Mouse (Mus musculus) hindbrain, embryonic 14.5 days (tissue): ENCODE results near the gene Mettl1. TPM values are rescaled to one million over a fixed set of nuclear protein-coding genes. Genes with fewer than 3 reads are reported as not detected.

ENCODE experiments used
- ATAC-seq: fragments of 200-750 bp; cut with Nextera tagmentation; 2 replicates; pipeline ENCODE4 v1.8.0; 2017; ENCODE audit warnings: moderate number of reproducible peaks, mild to moderate bottlenecking, moderate TSS enrichment, moderate library complexity; ENCODE audit not compliant: low FRiP score
- DNase-seq: peaks from one replicate; pipeline ENCODE4 v3.0.0-alpha.2; 2015; ENCODE audit warnings: low spot score
- H3K27ac ChIP-seq: fragments of 300-500 bp; sonication (generic); 2 replicates; pipeline ENCODE4 v1.5.1; 2014; ENCODE audit warnings: mild to moderate bottlenecking, moderate library complexity
- H3K27me3 ChIP-seq: fragments of 300-500 bp; sonication (generic); 2 replicates; pipeline ENCODE4 v1.6.1; 2014; ENCODE audit warnings: mild to moderate bottlenecking, low read length, mixed read lengths; ENCODE audit not compliant: control insufficient read depth, insufficient read depth
- H3K36me3 ChIP-seq: fragments of 300-500 bp; sonication (generic); replicated peaks from 2 replicates; pipeline ENCODE4 v1.6.1; 2014; ENCODE audit not compliant: control insufficient read depth, insufficient read depth
- H3K4me1 ChIP-seq: fragments of 300-500 bp; sonication (generic); replicated peaks from 2 replicates; pipeline ENCODE4 v1.6.1; 2014; ENCODE audit warnings: antibody characterized with exemption, low read length, mixed read lengths; ENCODE audit not compliant: control insufficient read depth, insufficient read depth
- H3K4me2 ChIP-seq: fragments of 300-500 bp; sonication (generic); replicated peaks from 2 replicates; pipeline ENCODE4 v1.6.1; 2014; ENCODE audit warnings: mild to moderate bottlenecking, moderate library complexity
- H3K4me3 ChIP-seq: fragments of 300-500 bp; sonication (generic); replicated peaks from 2 replicates; pipeline ENCODE4 v1.5.1; 2014; ENCODE audit warnings: mild to moderate bottlenecking, low read length
- H3K9ac ChIP-seq: fragments of 300-500 bp; sonication (generic); 2 replicates; pipeline ENCODE4 v1.6.1; 2014
- H3K9me3 ChIP-seq: fragments of 300-500 bp; sonication (generic); 2 replicates; pipeline ENCODE4 v1.6.1; 2016; ENCODE audit warnings: low read length; ENCODE audit not compliant: control insufficient read depth
- WGBS: fragments of 180-500 bp; shearing (Covaris S2); extraction: QIAGEN DNeasy Blood & Tissue Kit; methylation state at CpG from one replicate; pipeline ENCODE4 v1.1.7; 2014; 5-methylcytosine and 5-hydroxymethylcytosine counted together
- polyA plus RNA-seq: library from polyadenylated mRNA; unstranded; fragments of >200 nt; fragmentation: Nextera tagmentation; extraction: Ambion mirVana; gene quantifications from 2 replicates; pipeline ENCODE4 v1.2.1, GENCODE M21; 2014

Mettl1 gene
- polyA plus RNA-seq: 19.5 and 22.1 TPM in 2 replicates

- under 1% methylated on average over 28 of the region's 28 CpGs for WGBS
- Histone ChIP-seq H3K36me3 (peaks cover 6% of the 10 kb centered on the region; the same call in 1 of the 2 replicates), H3K4me3 (peak within 1 kb of the TSS; percentile 63), H3K9me3 (no peaks in the 10 kb centered on the region), H3K27me3 (peaks cover 11% of the 10 kb centered on the region; the same call in 1 of the 2 replicates), H3K27ac (peak within 1 kb of the TSS; percentile 4; the same call in 1 of the 2 replicates), H3K4me2 (peak within 1 kb of the TSS; percentile 98), H3K4me1 (peaks cover 6% of the 10 kb centered on the region), H3K9ac (peak within 1 kb of the TSS; percentile 82)
- ATAC-seq: peak; percentile 74
- DNase-seq: no peak
These were observed at the start of gene Mettl1, which contains the start of gene Eef1akmt3 for GRCm38 (mm10) chr10:127041274-127041766. Gene Mettl1, plus strand, starts transcription at chr10:127041414. Gene Eef1akmt3, minus strand, starts transcription at chr10:127041513.

- Histone ChIP-seq H3K27me3 (no peaks in the 10 kb centered on the region), H3K4me3 (no peak overlapping the region), H3K9ac (no peak overlapping the region), H3K4me2 (no peak overlapping the region), H3K36me3 (peaks cover 45% of the 10 kb centered on the region), H3K4me1 (peaks cover 20% of the 10 kb centered on the region), H3K9me3 (no peaks in the 10 kb centered on the region), H3K27ac (no peak overlapping the region)
- 61% methylated on average over 3 of the region's 3 CpGs for WGBS
- ATAC-seq: no peak
- no peak for DNase-seq
These were observed 49.5 kb upstream of the Mettl1 start for GRCm38 (mm10) chr10:126991676-126992075.

GRCm38 (mm10) chr10:126993621-126994020 is 47.6 kb upstream of the Mettl1 start:
- Histone ChIP-seq H3K9ac (no peak overlapping the region), H3K27me3 (no peaks in the 10 kb centered on the region), H3K4me1 (0 out of 2 replicates have a peak, but pooled peaks cover 1% of the 10 kb centered on the region), H3K4me2 (no peak overlapping the region), H3K36me3 (peaks cover 61% of the 10 kb centered on the region), H3K9me3 (no peaks in the 10 kb centered on the region), H3K4me3 (no peak overlapping the region), H3K27ac (no peak overlapping the region)
- no peak for DNase-seq
- ATAC-seq: no peak
- 87% methylated on average over 3 of the region's 3 CpGs for WGBS

- Histone ChIP-seq H3K9me3 (no peaks in the 10 kb centered on the region), H3K4me3 (no peak overlapping the region), H3K9ac (no peak overlapping the region), H3K36me3 (peaks cover 69% of the 10 kb centered on the region), H3K27me3 (no peaks in the 10 kb centered on the region), H3K4me1 (no peaks in the 10 kb centered on the region), H3K4me2 (no peak overlapping the region), H3K27ac (no peak overlapping the region)
- DNase-seq (no peak), ATAC-seq (no peak)
- WGBS: 86% methylated on average over 13 of the region's 13 CpGs
These were observed 43.7 kb upstream of the Mettl1 start for GRCm38 (mm10) chr10:126997340-126998113.

GRCm38 (mm10) chr10:127000529-127000928 is 40.7 kb upstream of the Mettl1 start, which contains the start of gene Avil:
Gene Avil, plus strand, starts transcription at chr10:127000709.
- H3K9me3 ChIP-seq: no peaks in the 10 kb centered on the region
- H3K36me3 ChIP-seq: peaks cover 39% of the 10 kb centered on the region
- DNase-seq (no peak), ATAC-seq (no peak)
- 90% methylated on average over 5 of the region's 5 CpGs for WGBS
- H3K9ac ChIP-seq: no peak within 1 kb of the TSS
- H3K4me2 ChIP-seq: no peak within 1 kb of the TSS
- H3K4me3 ChIP-seq: no peak within 1 kb of the TSS
- H3K27ac ChIP-seq: no peak within 1 kb of the TSS
- H3K4me1 ChIP-seq: no peaks in the 10 kb centered on the region
- no peaks in the 10 kb centered on the region for H3K27me3 ChIP-seq

GRCm38 (mm10) chr10:127001297-127001696 is 39.9 kb upstream of the Mettl1 start:
- H3K36me3 ChIP-seq: peaks cover 33% of the 10 kb centered on the region
- no peaks in the 10 kb centered on the region for H3K9me3 ChIP-seq
- ATAC-seq: no peak
- no peaks in the 10 kb centered on the region for H3K27me3 ChIP-seq
- no peak overlapping the region for H3K9ac ChIP-seq
- DNase-seq: no peak
- H3K4me1 ChIP-seq: no peaks in the 10 kb centered on the region
- H3K27ac ChIP-seq: no peak overlapping the region
- no peak overlapping the region for H3K4me2 ChIP-seq
- WGBS: 92% methylated on average over 9 of the region's 9 CpGs
- H3K4me3 ChIP-seq: no peak overlapping the region

- ATAC-seq: no peak
- Histone ChIP-seq H3K9ac (no peak overlapping the region), H3K4me1 (no peaks in the 10 kb centered on the region), H3K27ac (no peak overlapping the region), H3K9me3 (no peaks in the 10 kb centered on the region), H3K4me3 (no peak overlapping the region), H3K36me3 (peaks cover 32% of the 10 kb centered on the region), H3K27me3 (no peaks in the 10 kb centered on the region), H3K4me2 (no peak overlapping the region)
- WGBS: 57% methylated on average over 1 of the region's 1 CpGs
- DNase-seq: no peak
These were observed 39.2 kb upstream of the Mettl1 start for GRCm38 (mm10) chr10:127002056-127002455.

GRCm38 (mm10) chr10:127002765-127003164 is 38.4 kb upstream of the Mettl1 start:
- no peak overlapping the region for H3K4me2 ChIP-seq
- no peak overlapping the region for H3K9ac ChIP-seq
- no peaks in the 10 kb centered on the region for H3K9me3 ChIP-seq
- H3K27me3 ChIP-seq: no peaks in the 10 kb centered on the region
- H3K36me3 ChIP-seq: peaks cover 25% of the 10 kb centered on the region
- no peaks in the 10 kb centered on the region for H3K4me1 ChIP-seq
- H3K27ac ChIP-seq: no peak overlapping the region
- ATAC-seq (no peak), DNase-seq (no peak)
- 91% methylated on average over 5 of the region's 5 CpGs for WGBS
- H3K4me3 ChIP-seq: no peak overlapping the region

GRCm38 (mm10) chr10:127003334-127003733 is 37.9 kb upstream of the Mettl1 start:
- DNase-seq: no peak
- H3K4me1 ChIP-seq: no peaks in the 10 kb centered on the region
- H3K36me3 ChIP-seq: peaks cover 20% of the 10 kb centered on the region

More at GRCm38 (mm10) chr10:127003334-127003733, 37.9 kb upstream of the Mettl1 start:
- 88% methylated on average over 8 of the region's 8 CpGs for WGBS
- Histone ChIP-seq H3K27ac (no peak overlapping the region), H3K9me3 (no peaks in the 10 kb centered on the region), H3K4me2 (no peak overlapping the region), H3K4me3 (no peak overlapping the region), H3K9ac (no peak overlapping the region), H3K27me3 (no peaks in the 10 kb centered on the region)
- no peak for ATAC-seq
